Mouse (Mus musculus): Measurements from ENCODE around the gene Shf.

DNA sequence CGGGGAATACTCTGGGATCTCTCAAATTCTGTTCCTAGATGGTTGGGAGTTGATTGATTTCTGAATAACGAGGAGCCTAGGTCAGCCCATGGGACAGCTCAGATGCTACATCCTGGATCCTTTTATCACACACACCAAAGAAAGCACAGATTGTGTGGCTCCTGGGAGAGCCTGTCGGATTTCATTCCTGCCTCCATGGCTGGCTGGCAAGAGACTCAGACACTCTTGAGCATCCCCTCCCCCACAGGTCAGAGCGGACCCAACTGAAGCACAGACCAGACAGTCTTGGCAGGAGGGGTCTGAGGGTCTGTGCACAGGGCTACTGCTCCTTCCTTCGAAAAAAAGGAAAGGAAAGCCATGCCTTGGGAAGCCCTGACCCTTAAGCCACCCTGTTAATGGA is 2.3 kb downstream of the Shf start:
- TF ChIP-seq CTCF (IDR thresholded peaks at IDR 0.05; ENCODE audit: low read depth, low read length) (no peak), TAL1 (conservative IDR thresholded peaks at IDR 0.05; ENCODE audit: low read depth, low read length) (no peak), GATA1 (IDR thresholded peaks at IDR 0.05; ENCODE audit: borderline replicate concordance, low read length) (no peak), POLR2AphosphoS5 (IDR thresholded peaks at IDR 0.05; ENCODE audit: insufficient replicate concordance, low read depth, low read length) (no peak), GATA2 (IDR thresholded peaks at IDR 0.05; ENCODE audit: borderline replicate concordance, low read depth, low read length) (no peak)
